Mouse (Mus musculus): ENCODE data around the gene Col26a1. TPM values are rescaled to one million over a fixed set of nuclear protein-coding genes. Genes with fewer than 3 reads are reported as not detected.
"Not testable (repeated sequence)": the region's sequence is repeated elsewhere in the genome, so short reads cannot be mapped to it uniquely, and the experiment has no call there.

Gene Col26a1
- polyA plus RNA-seq, 1 experiment: 134 TPM

GRCm38 (mm10) chr5:136771132-136771531 lies 111.9 kb downstream of the Col26a1 start:
- H3K4me3 ChIP-seq (ENCODE audit: control insufficient read depth, low read depth, low read length): peak overlapping the region; percentile 27
- H3K4me1 ChIP-seq (ENCODE audit: control insufficient read depth, insufficient read depth, low read length): peaks cover 5% of the 10 kb centered on the region
- TF ChIP-seq CTCF (IDR thresholded peaks at IDR 0.05; ENCODE audit: control insufficient read depth, insufficient read depth, insufficient replicate concordance, low read depth, low read length) (no peak), POLR2A (IDR thresholded peaks at IDR 0.05; ENCODE audit: control insufficient read depth, low read depth, low read length) (no peak)
- H3K27ac ChIP-seq (ENCODE audit: control insufficient read depth, insufficient read depth, low read depth, low read length): no peak overlapping the region
- H3K27me3 ChIP-seq (ENCODE audit: control insufficient read depth, insufficient read depth, low read length): no peaks in the 10 kb centered on the region
- H3K36me3 ChIP-seq (ENCODE audit: control insufficient read depth, insufficient read depth, low read length): no peaks in the 10 kb centered on the region

GRCm38 (mm10) chr5:136767304-136767703 lies 115.7 kb downstream of the Col26a1 start:
- Histone ChIP-seq H3K27ac (ENCODE audit: control insufficient read depth, insufficient read depth, low read depth, low read length) (no peak overlapping the region), H3K36me3 (ENCODE audit: control insufficient read depth, insufficient read depth, low read length) (no peaks in the 10 kb centered on the region), H3K27me3 (ENCODE audit: control insufficient read depth, insufficient read depth, low read length) (no peaks in the 10 kb centered on the region), H3K4me3 (ENCODE audit: control insufficient read depth, low read depth, low read length) (no peak overlapping the region), H3K4me1 (ENCODE audit: control insufficient read depth, insufficient read depth, low read length) (no peaks in the 10 kb centered on the region; the same call in none of the 2 replicates)
- TF ChIP-seq CTCF (IDR thresholded peaks at IDR 0.05; ENCODE audit: control insufficient read depth, insufficient read depth, insufficient replicate concordance, low read depth, low read length) (no peak), POLR2A (IDR thresholded peaks at IDR 0.05; ENCODE audit: control insufficient read depth, low read depth, low read length) (no peak)

- TF ChIP-seq POLR2A (IDR thresholded peaks at IDR 0.05; ENCODE audit: control insufficient read depth, low read depth, low read length): no peak
- peak; percentile 55; the same call in 1 of the 2 replicates for TF ChIP-seq CTCF (IDR thresholded peaks at IDR 0.05; ENCODE audit: control insufficient read depth, insufficient read depth, insufficient replicate concordance, low read depth, low read length)
- Histone ChIP-seq H3K4me1 (ENCODE audit: control insufficient read depth, insufficient read depth, low read length) (no peaks in the 10 kb centered on the region; the same call in none of the 2 replicates), H3K36me3 (ENCODE audit: control insufficient read depth, insufficient read depth, low read length) (no peaks in the 10 kb centered on the region), H3K4me3 (ENCODE audit: control insufficient read depth, low read depth, low read length) (no peak overlapping the region), H3K27ac (ENCODE audit: control insufficient read depth, insufficient read depth, low read depth, low read length) (no peak overlapping the region), H3K27me3 (ENCODE audit: control insufficient read depth, insufficient read depth, low read length) (no peaks in the 10 kb centered on the region)
Measured at GRCm38 (mm10) chr5:136764157-136764669, 118.8 kb downstream of the Col26a1 start.

- no peaks in the 10 kb centered on the region for H3K36me3 ChIP-seq (ENCODE audit: control insufficient read depth, insufficient read depth, low read length)
- no peak for TF ChIP-seq CTCF (IDR thresholded peaks at IDR 0.05; ENCODE audit: control insufficient read depth, insufficient read depth, insufficient replicate concordance, low read depth, low read length)
- TF ChIP-seq POLR2A (IDR thresholded peaks at IDR 0.05; ENCODE audit: control insufficient read depth, low read depth, low read length): no peak
- H3K4me3 ChIP-seq (ENCODE audit: control insufficient read depth, low read depth, low read length): no peak overlapping the region
- no peak overlapping the region for H3K27ac ChIP-seq (ENCODE audit: control insufficient read depth, insufficient read depth, low read depth, low read length)
- H3K4me1 ChIP-seq (ENCODE audit: control insufficient read depth, insufficient read depth, low read length): no peaks in the 10 kb centered on the region
- H3K27me3 ChIP-seq (ENCODE audit: control insufficient read depth, insufficient read depth, low read length): no peaks in the 10 kb centered on the region
Measured at GRCm38 (mm10) chr5:136760345-136760744, 122.7 kb downstream of the Col26a1 start.

- Histone ChIP-seq H3K27ac (ENCODE audit: control insufficient read depth, insufficient read depth, low read depth, low read length) (no peak overlapping the region), H3K27me3 (ENCODE audit: control insufficient read depth, insufficient read depth, low read length) (no peaks in the 10 kb centered on the region), H3K4me3 (ENCODE audit: control insufficient read depth, low read depth, low read length) (no peak overlapping the region), H3K4me1 (ENCODE audit: control insufficient read depth, insufficient read depth, low read length) (peaks cover 2% of the 10 kb centered on the region), H3K36me3 (ENCODE audit: control insufficient read depth, insufficient read depth, low read length) (no peaks in the 10 kb centered on the region)
- peak; percentile 83 for TF ChIP-seq CTCF (IDR thresholded peaks at IDR 0.05; ENCODE audit: control insufficient read depth, insufficient read depth, insufficient replicate concordance, low read depth, low read length)
- no peak for TF ChIP-seq POLR2A (IDR thresholded peaks at IDR 0.05; ENCODE audit: control insufficient read depth, low read depth, low read length)
Measured at GRCm38 (mm10) chr5:136759781-136760180, 123.2 kb downstream of the Col26a1 start.

GRCm38 (mm10) chr5:136755696-136756095 lies 127.3 kb downstream of the Col26a1 start:
- H3K27ac ChIP-seq (ENCODE audit: control insufficient read depth, insufficient read depth, low read depth, low read length): no peak overlapping the region
- peaks cover 15% of the 10 kb centered on the region for H3K4me1 ChIP-seq (ENCODE audit: control insufficient read depth, insufficient read depth, low read length)
- no peaks in the 10 kb centered on the region for H3K27me3 ChIP-seq (ENCODE audit: control insufficient read depth, insufficient read depth, low read length)
- TF ChIP-seq POLR2A (IDR thresholded peaks at IDR 0.05; ENCODE audit: control insufficient read depth, low read depth, low read length) (no peak), CTCF (IDR thresholded peaks at IDR 0.05; ENCODE audit: control insufficient read depth, insufficient read depth, insufficient replicate concordance, low read depth, low read length) (peak; percentile 92; the same call in 1 of the 2 replicates)
- no peaks in the 10 kb centered on the region for H3K36me3 ChIP-seq (ENCODE audit: control insufficient read depth, insufficient read depth, low read length)
- no peak overlapping the region for H3K4me3 ChIP-seq (ENCODE audit: control insufficient read depth, low read depth, low read length)

GRCm38 (mm10) chr5:136754053-136754591 lies 128.9 kb downstream of the Col26a1 start:
- H3K36me3 ChIP-seq (ENCODE audit: control insufficient read depth, insufficient read depth, low read length): no peaks in the 10 kb centered on the region
- TF ChIP-seq CTCF (IDR thresholded peaks at IDR 0.05; ENCODE audit: control insufficient read depth, insufficient read depth, insufficient replicate concordance, low read depth, low read length) (no peak), POLR2A (IDR thresholded peaks at IDR 0.05; ENCODE audit: control insufficient read depth, low read depth, low read length) (no peak)
- peaks cover 15% of the 10 kb centered on the region for H3K4me1 ChIP-seq (ENCODE audit: control insufficient read depth, insufficient read depth, low read length)
- H3K27ac ChIP-seq (ENCODE audit: control insufficient read depth, insufficient read depth, low read depth, low read length): no peak overlapping the region
- no peak overlapping the region for H3K4me3 ChIP-seq (ENCODE audit: control insufficient read depth, low read depth, low read length)
- no peaks in the 10 kb centered on the region for H3K27me3 ChIP-seq (ENCODE audit: control insufficient read depth, insufficient read depth, low read length)

GRCm38 (mm10) chr5:136753176-136753575 lies 129.8 kb downstream of the Col26a1 start:
- not testable (repeated sequence) for H3K36me3 ChIP-seq (ENCODE audit: control insufficient read depth, insufficient read depth, low read length)

More at GRCm38 (mm10) chr5:136753176-136753575, 129.8 kb downstream of the Col26a1 start:
- H3K4me1 ChIP-seq (ENCODE audit: control insufficient read depth, insufficient read depth, low read length): peaks cover 15% of the 10 kb centered on the region
- not testable (repeated sequence) for H3K27me3 ChIP-seq (ENCODE audit: control insufficient read depth, insufficient read depth, low read length); H3K27ac ChIP-seq (ENCODE audit: control insufficient read depth, insufficient read depth, low read depth, low read length); H3K4me3 ChIP-seq (ENCODE audit: control insufficient read depth, low read depth, low read length)
